Mouse (Mus musculus) CD4-positive naive resting alpha-beta T cell, adult 57 days (primary cell): Measurements from ENCODE around the gene Nme6. TPM values are rescaled to one million over a fixed set of nuclear protein-coding genes. Genes with fewer than 3 reads are reported as not detected.

ENCODE experiments used
- total RNA-seq: library from RNA; stranded (reverse); gene quantifications from one replicate; pipeline ENCODE4 v1.2.4, GENCODE M21; 2023

The Nme6 gene
- total RNA-seq, result 7.0 TPM

DNA sequence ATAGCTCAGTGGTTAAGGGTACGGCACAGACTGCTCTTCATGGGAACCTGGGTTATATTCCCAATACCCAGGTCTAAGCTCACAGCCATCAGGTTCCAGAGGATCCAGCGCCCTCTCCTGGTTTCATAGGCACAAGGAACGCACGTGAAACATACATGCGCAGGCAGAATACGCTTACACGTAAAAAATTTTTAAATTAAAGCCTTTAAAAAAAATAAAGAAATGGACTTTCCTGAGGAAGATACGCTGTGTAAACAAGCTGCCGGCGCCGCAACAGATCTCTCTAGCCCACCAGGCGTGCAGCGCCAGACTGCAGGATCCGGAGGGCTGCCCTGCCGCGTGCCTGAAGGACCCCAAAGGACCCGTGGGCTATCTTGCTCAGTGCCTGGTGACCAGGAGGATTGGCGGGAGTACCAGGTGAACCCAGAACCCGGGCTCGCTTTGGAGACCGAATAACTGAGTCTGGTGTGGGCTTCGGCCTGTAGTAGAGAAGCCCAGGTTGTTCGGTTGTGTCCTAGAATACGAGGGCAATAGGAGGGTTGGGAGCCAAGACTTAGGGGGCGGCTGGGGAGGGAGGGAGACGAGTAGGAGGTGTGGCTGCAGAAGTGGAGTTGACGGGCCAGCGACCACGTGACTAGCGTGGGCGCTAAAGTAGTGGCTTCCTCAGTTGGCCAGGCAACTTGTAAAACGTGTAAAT is at the start of gene Nme6:
Gene Nme6, plus strand, starts transcription at position 359 of the 697 bp plus-strand sequence.

DNA sequence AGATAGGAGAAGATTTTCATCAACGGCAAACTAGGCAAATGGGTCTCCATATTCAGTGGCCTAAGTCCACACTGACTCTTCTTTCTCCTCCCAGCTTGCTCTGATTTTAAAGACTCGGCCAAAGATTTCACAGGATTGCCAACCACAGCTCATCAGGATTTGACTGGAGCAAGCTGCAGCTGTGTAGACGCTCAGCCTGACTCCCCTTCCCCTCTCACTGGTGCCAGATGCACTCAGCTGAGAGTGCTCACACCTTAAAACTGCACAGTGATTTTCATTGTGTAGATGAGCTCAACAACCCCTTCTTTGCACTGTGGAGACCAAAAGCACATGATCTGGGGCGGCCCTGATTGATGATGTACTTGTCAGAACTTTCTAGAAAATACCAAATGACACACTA is 42.0 kb upstream of the Nme6 start, which contains the start of gene Fbxw27:
Gene Fbxw27, minus strand, starts transcription at position 101 of the 400 bp plus-strand sequence.

DNA sequence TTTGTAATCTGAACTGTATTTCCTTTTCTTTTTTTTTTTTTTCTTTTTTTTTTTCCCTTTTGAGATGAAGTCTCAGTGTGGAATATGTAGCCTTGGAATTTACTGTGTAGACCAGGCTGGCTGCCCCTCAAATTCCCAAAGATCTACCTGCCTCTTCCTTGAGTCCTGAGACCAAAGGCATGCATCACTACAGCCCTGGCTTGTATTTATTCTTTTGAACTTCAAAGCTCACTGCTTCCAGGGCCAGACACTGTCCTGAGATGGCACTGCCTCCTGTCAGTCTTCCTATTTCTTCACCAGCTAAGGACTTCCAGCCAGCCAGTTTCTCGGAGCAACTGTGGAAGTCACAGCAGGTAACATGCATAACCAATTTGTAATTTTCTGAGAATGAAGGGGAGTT is 20.6 kb upstream of the Nme6 start, which contains the start of gene Spink8:
Gene Spink8, plus strand, starts transcription at position 301 of the 400 bp plus-strand sequence.

DNA sequence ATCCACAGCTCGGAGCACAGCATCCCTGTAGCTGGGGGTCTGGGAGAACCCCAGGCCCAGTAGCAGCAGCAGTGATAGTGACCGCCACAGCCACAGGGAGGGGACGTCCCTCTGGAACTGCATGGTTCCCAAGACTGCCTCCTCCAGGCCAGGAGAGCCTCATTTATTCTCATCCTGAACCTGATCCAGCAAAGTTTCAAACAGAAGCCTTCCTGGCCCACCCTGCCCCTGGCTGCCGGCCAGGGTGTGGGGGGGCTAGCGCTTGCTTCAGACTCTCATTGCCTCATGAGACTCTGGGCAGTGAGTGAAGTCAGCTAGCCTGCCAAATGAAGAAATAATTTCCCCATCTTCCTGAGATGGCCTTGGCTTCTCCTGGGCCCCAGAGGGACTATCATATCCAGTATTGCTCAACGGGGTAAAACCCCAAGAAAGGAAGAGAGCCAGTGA is 16.8 kb downstream of the Nme6 start, which contains the start of gene Camp:
Gene Camp, minus strand, starts transcription at position 306 of the 447 bp plus-strand sequence.

DNA sequence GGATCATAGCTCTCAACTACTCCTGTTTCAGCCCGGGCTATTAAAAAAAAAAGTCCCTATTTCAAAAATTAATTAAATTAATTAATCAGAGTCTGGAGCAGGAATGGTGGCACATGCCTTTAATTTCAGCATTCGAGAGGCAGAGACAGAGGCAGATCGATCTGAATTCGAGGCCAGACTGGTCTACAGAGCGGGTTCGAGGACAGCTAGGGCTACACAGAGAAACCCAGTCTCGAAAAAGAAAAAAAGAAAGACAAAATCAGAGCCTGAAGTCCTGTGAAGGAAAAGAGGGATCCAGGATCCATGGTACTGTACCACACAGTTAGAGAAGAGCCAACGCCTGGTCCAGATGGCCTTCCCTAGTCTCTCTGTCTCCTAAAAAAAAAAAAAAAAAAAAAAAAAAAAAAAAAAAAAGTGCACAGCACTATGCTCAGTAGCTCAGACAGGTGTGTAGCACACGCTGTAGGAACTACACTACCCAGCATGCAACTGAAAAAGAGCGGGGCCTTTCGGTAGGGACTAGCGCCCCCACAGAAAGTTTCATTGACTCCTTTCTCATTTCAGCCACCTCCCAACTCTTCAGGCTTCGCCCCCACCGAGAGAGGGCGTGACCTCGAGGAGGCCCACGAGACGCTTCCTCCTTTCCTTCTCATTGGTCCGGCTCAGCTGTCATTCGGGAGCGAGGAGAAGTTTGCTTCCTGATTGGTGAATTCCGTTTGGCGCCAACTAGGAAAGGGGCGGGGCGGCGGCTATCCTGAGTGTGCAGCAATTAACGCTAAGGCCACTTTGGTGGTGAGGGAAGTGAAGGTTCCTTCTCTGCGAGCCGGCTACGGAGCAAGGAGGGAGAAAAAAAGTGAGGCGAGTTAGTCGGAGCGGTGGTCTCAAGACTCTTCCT is 42.5 kb downstream of the Nme6 start, which contains the start of gene Cdc25a:
Gene Cdc25a, plus strand, starts transcription at position 783 of the 895 bp plus-strand sequence.

Other genes starting within 250 kb of the Nme6 start
- not detected for gene Fbxw24, start 206.7 kb upstream of the Nme6 start, total RNA-seq
- gene Fbxw25, start 168.1 kb upstream of the Nme6 start, total RNA-seq, result not detected
- gene Fbxw18, start 130.0 kb upstream of the Nme6 start, total RNA-seq, result not detected
- gene Fbxw26, start 86.7 kb upstream of the Nme6 start, total RNA-seq, result not detected
- gene Fbxw27, start 42.1 kb upstream of the Nme6 start, total RNA-seq, result not detected
- gene Spink8, start 20.5 kb upstream of the Nme6 start, total RNA-seq, result not detected
- 2.2 TPM for gene Camp, start 16.9 kb downstream of the Nme6 start, total RNA-seq
- 11.1 TPM for gene Cdc25a, start 42.8 kb downstream of the Nme6 start, total RNA-seq
- 88.2 TPM for gene Map4, start 98.7 kb downstream of the Nme6 start, total RNA-seq